Mouse (Mus musculus) bone marrow, adult 2 months (tissue): ENCODE data around the gene Rnf43. TPM values are rescaled to one million over a fixed set of nuclear protein-coding genes. Genes with fewer than 3 reads are reported as not detected.

Experiments
- H3K27ac ChIP-seq: fragments of 200-500 bp; 2 replicates; pipeline ENCODE4 v1.5.1; 2012; ENCODE audit warnings: low read depth, mild to moderate bottlenecking, control low read depth, inconsistent platforms, low read length; ENCODE audit not compliant: control insufficient read depth, poor library complexity, insufficient read depth
- H3K4me1 ChIP-seq: fragments of 200-500 bp; 2 replicates; pipeline ENCODE4 v1.6.1; 2011; ENCODE audit warnings: low read length; ENCODE audit not compliant: control insufficient read depth, insufficient read depth
- H3K4me3 ChIP-seq: fragments of 200-500 bp; replicated peaks from 2 replicates; pipeline ENCODE3; 2011; ENCODE audit warnings: mild to moderate bottlenecking, low read depth, low read length, control low read depth; ENCODE audit not compliant: control insufficient read depth
- CTCF ChIP-seq: fragments of 200-500 bp; IDR thresholded peaks from 2 replicates; pipeline ENCODE4 v1.5.1; 2011; ENCODE audit warnings: low read length, control low read depth; ENCODE audit not compliant: control insufficient read depth, insufficient read depth
- POLR2A ChIP-seq: fragments of 200-500 bp; IDR thresholded peaks from 2 replicates; pipeline ENCODE4 v1.6.1; 2011; ENCODE audit warnings: low read depth, mild to moderate bottlenecking, control low read depth, low read length, borderline replicate concordance; ENCODE audit not compliant: control insufficient read depth
- WGBS: fragments of 180-500 bp; shearing (Covaris S2); methylation state at CpG from one replicate; pipeline ENCODE4 v1.1.7; 2018; 5-methylcytosine and 5-hydroxymethylcytosine counted together
- polyA plus RNA-seq: library from polyadenylated mRNA; stranded (reverse); fragments of >200 nt; gene quantifications from 2 replicates; pipeline ENCODE4 v1.2.4, GENCODE M21; 2011; ENCODE audit warnings: low replicate concordance; ENCODE audit not compliant: missing spikeins, insufficient read depth, insufficient read length

Gene Rnf43
- polyA plus RNA-seq, 1 experiment: 3.9 TPM

GRCm38 (mm10) chr11:87748132-87749119 is 85.9 kb downstream of the Rnf43 start:
- H3K4me1 ChIP-seq: peaks cover 18% of the 10 kb centered on the region
- TF ChIP-seq CTCF (0 out of 2 replicates have a peak, but pooled peaks have one; percentile 7), POLR2A (peak; percentile 64)
- peak overlapping the region; percentile 63 for H3K4me3 ChIP-seq
- H3K27ac ChIP-seq: peak overlapping the region; percentile 98
- WGBS: 7% methylated on average over 19 of the region's 19 CpGs

GRCm38 (mm10) chr11:87749192-87750042 is 86.9 kb downstream of the Rnf43 start:
- under 1% methylated on average over 18 of the region's 18 CpGs for WGBS
- TF ChIP-seq CTCF (no peak), POLR2A (peak; percentile 70)
- peaks cover 20% of the 10 kb centered on the region for H3K4me1 ChIP-seq
- peak overlapping the region; percentile 63 for H3K4me3 ChIP-seq
- H3K27ac ChIP-seq: peak overlapping the region; percentile 98

- Histone ChIP-seq H3K4me3 (peak overlapping the region; percentile 53), H3K4me1 (peaks cover 21% of the 10 kb centered on the region), H3K27ac (peak overlapping the region; percentile 98)
- WGBS: 2% methylated on average over 11 of the region's 11 CpGs
- TF ChIP-seq CTCF (no peak), POLR2A (no peak; the same call in 1 of the 2 replicates)
Observed at GRCm38 (mm10) chr11:87750043-87750421, 87.5 kb downstream of the Rnf43 start.

- no peak for TF ChIP-seq CTCF
- no peak for TF ChIP-seq POLR2A
- 4% methylated on average over 3 of the region's 3 CpGs for WGBS
- Histone ChIP-seq H3K4me1 (peaks cover 21% of the 10 kb centered on the region), H3K27ac (peak overlapping the region; percentile 98), H3K4me3 (peak overlapping the region; percentile 25)
Observed at GRCm38 (mm10) chr11:87750521-87750920, 88.0 kb downstream of the Rnf43 start.

- 15% methylated on average over 8 of the region's 8 CpGs for WGBS
- peaks cover 18% of the 10 kb centered on the region for H3K4me1 ChIP-seq
- peak overlapping the region; percentile 62 for H3K4me3 ChIP-seq
Observed at GRCm38 (mm10) chr11:87751031-87751430, 88.5 kb downstream of the Rnf43 start.

GRCm38 (mm10) chr11:87751491-87751966 is 89.0 kb downstream of the Rnf43 start:
- H3K4me1 ChIP-seq: peaks cover 16% of the 10 kb centered on the region
- TF ChIP-seq CTCF (no peak), POLR2A (peak; percentile 50)
- H3K27ac ChIP-seq: peak overlapping the region; percentile 98
- WGBS: 2% methylated on average over 4 of the region's 4 CpGs
- peak overlapping the region; percentile 62 for H3K4me3 ChIP-seq

More at GRCm38 (mm10) chr11:87751031-87751430, 88.5 kb downstream of the Rnf43 start:
- TF ChIP-seq CTCF (no peak), POLR2A (no peak)
- peak overlapping the region; percentile 98 for H3K27ac ChIP-seq

- Histone ChIP-seq H3K4me1 (peaks cover 15% of the 10 kb centered on the region), H3K27ac (peak overlapping the region; percentile 98), H3K4me3 (no peak overlapping the region)
- WGBS: 48% methylated on average over 1 of the region's 1 CpGs
- TF ChIP-seq POLR2A (no peak), CTCF (no peak)
Observed at GRCm38 (mm10) chr11:87752307-87752706, 89.8 kb downstream of the Rnf43 start.
